Mouse (Mus musculus) macrophage (primary cell): ENCODE data around the gene Ppp1r21. TPM values are rescaled to one million over a fixed set of nuclear protein-coding genes. Genes with fewer than 3 reads are reported as not detected.

ENCODE experiments used
- H3K27ac ChIP-seq: fragments of 350-480 bp; formaldehyde crosslinking; 2 replicates; pipeline ENCODE4 v1.9.0; 2021
- H3K36me3 ChIP-seq: fragments of 350-480 bp; formaldehyde crosslinking; 2 replicates; pipeline ENCODE4 v1.9.0; 2021; ENCODE audit errors: inconsistent target
- H3K4me3 ChIP-seq: fragments of 350-480 bp; formaldehyde crosslinking; 2 replicates; pipeline ENCODE4 v1.9.0; 2021; ENCODE audit errors: inconsistent target
- H3K79me2 ChIP-seq: fragments of 350-480 bp; formaldehyde crosslinking; 2 replicates; pipeline ENCODE4 v1.9.0; 2021; ENCODE audit errors: inconsistent target
- WGBS: methylation state at CpG from one replicate; pipeline ENCODE4 v1.1.7; 2026; ENCODE audit warnings: inconsistent platforms; ENCODE audit not compliant: missing documents; 5-methylcytosine and 5-hydroxymethylcytosine counted together
- polyA plus RNA-seq: library from polyadenylated mRNA; stranded (reverse); fragments of 250-400 nt; gene quantifications from 3 replicates; pipeline ENCODE4 v1.2.4, GENCODE M21; 2018; ENCODE audit warnings: inconsistent platforms
- total RNA-seq, 78 experiments: library from RNA; depleted of rRNA; stranded (reverse); fragments of 250-400 nt; gene quantifications; 1 replicate in 9 of 78; 2 replicates in 24 of 78; 3 replicates in 43 of 78; 4 replicates in 2 of 78; pipeline ENCODE4 v1.2.4; 2018; ENCODE audit warnings: inconsistent platforms in 56 of 78

Gene Ppp1r21
- total RNA-seq (2018; cell fraction: chromatin; rRNA removed), result 100 to 1,000 TPM in 18 of 26 experiments, 10 to 100 TPM in 8; 19.9 to 270 (median 171) TPM
- total RNA-seq (2018; cell fraction: cytosol; rRNA removed), result 10 to 100 TPM; 21.4 to 66.4 (median 59.8) TPM
- 100 to 1,000 TPM in 12 of 26 experiments, 10 to 100 TPM in 14; 28.5 to 157 (median 92.8) TPM for total RNA-seq (2018; cell fraction: nucleus; rRNA removed)
- polyA plus RNA-seq, result 49.7 to 60.1 TPM (median 60.1 TPM) in 3 replicates

- Histone ChIP-seq H3K4me3 (peak within 1 kb of the TSS; percentile 96), H3K36me3 (no peaks in the 10 kb centered on the region), H3K79me2 (peaks cover 46% of the 10 kb centered on the region), H3K27ac (peak within 1 kb of the TSS; percentile 80)
- 13% methylated on average over 49 of the region's 49 CpGs for WGBS
Observed at GRCm38 (mm10) chr17:88529519-88530235, at the start of gene Ppp1r21. Gene Ppp1r21, plus strand, starts transcription at chr17:88530118.

GRCm38 (mm10) chr17:88480369-88480768 lies 49.5 kb upstream of the Ppp1r21 start:
- Histone ChIP-seq H3K79me2 (peaks cover 100% of the 10 kb centered on the region), H3K4me3 (no peak overlapping the region), H3K27ac (no peak overlapping the region), H3K36me3 (peaks cover 10% of the 10 kb centered on the region)
- WGBS, result 97% methylated on average over 10 of the region's 10 CpGs

- Histone ChIP-seq H3K79me2 (peaks cover 99% of the 10 kb centered on the region), H3K27ac (no peak overlapping the region), H3K36me3 (peaks cover 6% of the 10 kb centered on the region; the same call in 1 of the 2 replicates), H3K4me3 (no peak overlapping the region)
- 87% methylated on average over 2 of the region's 2 CpGs for WGBS
Observed at GRCm38 (mm10) chr17:88481062-88481461, 48.9 kb upstream of the Ppp1r21 start.

- no peak overlapping the region for H3K4me3 ChIP-seq
- peaks cover 94% of the 10 kb centered on the region for H3K79me2 ChIP-seq
- peaks cover 11% of the 10 kb centered on the region; the same call in 1 of the 2 replicates for H3K36me3 ChIP-seq
- 89% methylated on average over 3 of the region's 3 CpGs for WGBS
- H3K27ac ChIP-seq, result no peak overlapping the region
Observed at GRCm38 (mm10) chr17:88481587-88481986, 48.3 kb upstream of the Ppp1r21 start.

GRCm38 (mm10) chr17:88484539-88484938 lies 45.4 kb upstream of the Ppp1r21 start:
- H3K27ac ChIP-seq, result no peak overlapping the region
- no peak overlapping the region for H3K4me3 ChIP-seq
- H3K36me3 ChIP-seq, result peaks cover 23% of the 10 kb centered on the region; the same call in 1 of the 2 replicates
- peaks cover 64% of the 10 kb centered on the region for H3K79me2 ChIP-seq
- 73% methylated on average over 11 of the region's 11 CpGs for WGBS

- WGBS, result 100% methylated on average over 1 of the region's 1 CpGs
- Histone ChIP-seq H3K79me2 (peaks cover 60% of the 10 kb centered on the region), H3K27ac (no peak overlapping the region), H3K4me3 (no peak overlapping the region), H3K36me3 (peaks cover 23% of the 10 kb centered on the region; the same call in 1 of the 2 replicates)
Observed at GRCm38 (mm10) chr17:88484951-88485350, 45.0 kb upstream of the Ppp1r21 start.

- WGBS, result 94% methylated on average over 10 of the region's 10 CpGs
- Histone ChIP-seq H3K27ac (no peak overlapping the region), H3K4me3 (no peak overlapping the region), H3K79me2 (peaks cover 4% of the 10 kb centered on the region; the same call in 1 of the 2 replicates), H3K36me3 (peaks cover 23% of the 10 kb centered on the region)
Observed at GRCm38 (mm10) chr17:88490546-88490945, 39.4 kb upstream of the Ppp1r21 start.

GRCm38 (mm10) chr17:88491366-88492106 lies 38.4 kb upstream of the Ppp1r21 start:
- WGBS, result 95% methylated on average over 13 of the region's 13 CpGs
- Histone ChIP-seq H3K4me3 (no peak overlapping the region), H3K27ac (no peak overlapping the region), H3K36me3 (peaks cover 19% of the 10 kb centered on the region), H3K79me2 (no peaks in the 10 kb centered on the region; the same call in 1 of the 2 replicates)

GRCm38 (mm10) chr17:88492107-88492460 lies 37.8 kb upstream of the Ppp1r21 start:
- WGBS, result 91% methylated on average over 5 of the region's 5 CpGs
- H3K36me3 ChIP-seq, result peaks cover 14% of the 10 kb centered on the region
- no peak overlapping the region for H3K27ac ChIP-seq
- no peaks in the 10 kb centered on the region for H3K79me2 ChIP-seq
- no peak overlapping the region for H3K4me3 ChIP-seq

GRCm38 (mm10) chr17:88493551-88493950 lies 36.4 kb upstream of the Ppp1r21 start:
- H3K27ac ChIP-seq, result no peak overlapping the region
- H3K4me3 ChIP-seq, result no peak overlapping the region
- peaks cover 5% of the 10 kb centered on the region for H3K36me3 ChIP-seq
- 94% methylated on average over 9 of the region's 9 CpGs for WGBS
- no peaks in the 10 kb centered on the region for H3K79me2 ChIP-seq

GRCm38 (mm10) chr17:88494121-88494771 lies 35.7 kb upstream of the Ppp1r21 start:
- Histone ChIP-seq H3K4me3 (no peak overlapping the region), H3K36me3 (peaks cover 5% of the 10 kb centered on the region), H3K79me2 (no peaks in the 10 kb centered on the region), H3K27ac (no peak overlapping the region)
- 91% methylated on average over 14 of the region's 14 CpGs for WGBS

GRCm38 (mm10) chr17:88494772-88495132 lies 35.2 kb upstream of the Ppp1r21 start:
- Histone ChIP-seq H3K27ac (no peak overlapping the region), H3K79me2 (no peaks in the 10 kb centered on the region), H3K4me3 (no peak overlapping the region), H3K36me3 (peaks cover 5% of the 10 kb centered on the region)
- WGBS, result 97% methylated on average over 10 of the region's 10 CpGs

GRCm38 (mm10) chr17:88498090-88498682 lies 31.7 kb upstream of the Ppp1r21 start:
- no peak overlapping the region for H3K27ac ChIP-seq
- WGBS, result 49% methylated on average over 5 of the region's 5 CpGs
- no peak overlapping the region for H3K4me3 ChIP-seq
- no peaks in the 10 kb centered on the region for H3K79me2 ChIP-seq
- no peaks in the 10 kb centered on the region for H3K36me3 ChIP-seq

- Histone ChIP-seq H3K27ac (no peak overlapping the region), H3K4me3 (no peak overlapping the region), H3K79me2 (no peaks in the 10 kb centered on the region), H3K36me3 (no peaks in the 10 kb centered on the region)
- WGBS, result 98% methylated on average over 7 of the region's 13 CpGs
Observed at GRCm38 (mm10) chr17:88504056-88504455, 25.9 kb upstream of the Ppp1r21 start.
